Mouse (Mus musculus) lung, postnatal 10 days (tissue): ENCODE measurements around the gene Vmn1r126.
"Not testable (repeated sequence)": the region's sequence is repeated elsewhere in the genome, so short reads cannot be mapped to it uniquely, and the experiment has no call there.

ENCODE experiments used
- DNase-seq: peaks from one replicate; pipeline ENCODE4 v3.0.0; 2021

Vmn1r126 gene

DNA sequence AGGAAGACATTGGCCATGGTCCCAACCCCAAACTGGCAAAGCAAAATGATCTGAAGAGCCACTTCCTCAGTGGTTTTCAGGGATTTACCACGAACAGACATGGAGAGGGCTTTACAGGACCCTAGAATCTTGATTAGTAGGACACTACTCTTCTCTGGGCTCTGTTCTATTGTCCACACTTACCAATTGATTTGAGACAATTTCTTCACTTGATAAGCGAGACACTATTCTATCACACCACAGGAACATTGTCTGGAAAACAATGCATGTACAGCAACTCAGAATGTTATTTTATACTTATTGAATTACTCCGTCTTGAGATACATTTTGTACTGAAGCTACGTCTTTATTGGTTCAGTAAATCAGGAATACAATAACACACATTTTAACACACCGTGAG lies at the start of gene Vmn1r126:
Gene Vmn1r126, minus strand, starts transcription at position 101 of the 400 bp plus-strand sequence.
- not testable (repeated sequence) for DNase-seq

GRCm38 (mm10) chr7:21349073-21349472 lies 47.8 kb upstream of the Vmn1r126 start, which contains the start of gene Vmn1r128:
Gene Vmn1r128, plus strand, starts transcription at chr7:21349373.
- DNase-seq: not testable (repeated sequence)

DNA sequence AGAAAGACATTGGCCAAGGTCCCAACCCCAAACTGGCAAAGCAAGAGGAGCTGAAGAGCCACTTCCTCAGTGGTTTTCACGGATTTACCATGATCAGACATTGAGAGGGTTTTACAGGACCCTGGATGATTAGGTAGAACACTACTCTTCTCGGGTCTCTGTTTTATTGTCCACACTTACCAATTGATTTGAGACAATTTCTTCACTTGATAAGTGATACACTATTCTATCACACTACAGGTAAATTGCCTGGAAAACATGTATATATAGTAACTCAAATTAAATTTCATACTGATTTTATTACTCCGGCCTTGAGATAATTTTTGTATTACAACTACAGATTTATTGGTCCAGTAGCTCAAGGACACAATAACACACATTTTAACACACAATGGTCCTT lies 18.5 kb upstream of the Vmn1r126 start, which contains the start of gene Vmn1r127:
Gene Vmn1r127, minus strand, starts transcription at position 101 of the 400 bp plus-strand sequence.
- DNase-seq: not testable (repeated sequence)

DNA sequence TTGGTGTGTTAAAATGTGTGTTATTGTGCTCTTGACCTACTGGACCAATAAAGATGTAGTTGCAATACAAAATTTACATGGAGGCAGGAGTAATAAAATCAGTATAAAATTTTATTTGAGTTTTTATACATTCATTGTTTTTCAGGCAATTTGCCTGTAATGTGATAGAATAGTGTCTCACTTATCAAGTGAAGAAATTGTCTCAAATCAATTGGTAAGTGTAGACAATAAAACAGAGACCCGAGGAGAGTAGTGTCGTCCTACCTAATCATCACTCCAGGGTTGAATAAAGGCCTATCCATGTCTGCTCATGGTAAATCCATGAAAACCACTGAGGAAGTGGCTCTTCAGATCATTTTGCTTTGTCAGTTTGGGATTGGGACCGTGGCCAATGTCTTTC lies 29.4 kb downstream of the Vmn1r126 start, which contains the start of gene Vmn1r125:
Gene Vmn1r125, plus strand, starts transcription at position 301 of the 400 bp plus-strand sequence.
- DNase-seq: not testable (repeated sequence)

DNA sequence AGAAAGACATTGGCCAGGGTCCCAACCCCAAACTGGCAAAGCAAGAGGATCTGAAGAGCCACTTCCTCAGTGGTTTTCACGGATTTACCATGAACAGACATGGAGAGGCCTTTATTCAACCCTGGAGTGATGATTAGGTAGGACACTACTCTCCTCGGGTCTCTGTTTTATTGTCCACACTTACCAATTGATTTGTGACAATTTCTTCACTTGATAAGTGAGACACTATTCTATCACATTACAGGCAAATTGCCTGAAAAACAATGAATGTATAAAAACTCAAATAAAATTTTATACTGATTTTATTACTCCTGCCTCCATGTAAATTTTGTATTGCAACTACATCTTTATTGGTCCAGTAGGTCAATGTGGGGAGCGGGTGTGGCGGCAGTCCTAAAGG lies 40.8 kb downstream of the Vmn1r126 start, which contains the start of gene Vmn1r124:
Gene Vmn1r124, minus strand, starts transcription at position 101 of the 400 bp plus-strand sequence.
- DNase-seq: not testable (repeated sequence)
